Mouse (Mus musculus) E14TG2a.4 (cell line): ENCODE data around the gene Zfpl1.

Experiments used
- H3K27me3 ChIP-seq: 2 replicates; pipeline ENCODE4 v1.6.1; 2014; ENCODE audit warnings: low read length, control low read depth; ENCODE audit not compliant: insufficient read depth
- H3K36me3 ChIP-seq: 2 replicates; pipeline ENCODE4 v1.6.1; 2014; ENCODE audit warnings: low read length, control low read depth; ENCODE audit not compliant: insufficient read depth
- H3K4me1 ChIP-seq: replicated peaks from 2 replicates; pipeline ENCODE4 v1.6.1; 2014; ENCODE audit warnings: low read depth, low read length, control low read depth
- H3K4me3 ChIP-seq: replicated peaks from 2 replicates; pipeline ENCODE4 v1.5.1; 2014; ENCODE audit warnings: mild to moderate bottlenecking, low read length
- H3K9me3 ChIP-seq: 2 replicates; pipeline ENCODE4 v1.6.1; 2014; ENCODE audit warnings: low read length, control low read depth
- CTCF ChIP-seq: conservative IDR thresholded peaks from 2 replicates; pipeline ENCODE4 v1.5.1; 2014; ENCODE audit warnings: low read length
- NANOG ChIP-seq: IDR thresholded peaks from 2 replicates; pipeline ENCODE4 v1.6.1; 2014; ENCODE audit warnings: borderline replicate concordance, low read length, mixed read lengths
- POU5F1 ChIP-seq: IDR thresholded peaks from 2 replicates; pipeline ENCODE4 v1.6.1; 2014; ENCODE audit warnings: low read length, borderline replicate concordance

Gene Zfpl1

GRCm38 (mm10) chr19:6123330-6123729 lies 38.6 kb upstream of the Zfpl1 start:
- Histone ChIP-seq H3K27me3 (no peaks in the 10 kb centered on the region), H3K4me1 (peaks cover 68% of the 10 kb centered on the region), H3K9me3 (no peaks in the 10 kb centered on the region), H3K36me3 (0 out of 2 replicates have a peak, but pooled peaks cover 6% of the 10 kb centered on the region), H3K4me3 (no peak overlapping the region)
- TF ChIP-seq POU5F1: no peak
- no peak for TF ChIP-seq CTCF
- TF ChIP-seq NANOG: no peak

GRCm38 (mm10) chr19:6121761-6122160 lies 37.0 kb upstream of the Zfpl1 start:
- TF ChIP-seq CTCF: no peak
- no peak for TF ChIP-seq NANOG
- TF ChIP-seq POU5F1: no peak
- Histone ChIP-seq H3K27me3 (no peaks in the 10 kb centered on the region), H3K36me3 (peaks cover 8% of the 10 kb centered on the region), H3K4me1 (peaks cover 71% of the 10 kb centered on the region), H3K9me3 (no peaks in the 10 kb centered on the region), H3K4me3 (peak overlapping the region; percentile 62)

GRCm38 (mm10) chr19:6118677-6119185 lies 34.0 kb upstream of the Zfpl1 start:
- no peaks in the 10 kb centered on the region for H3K9me3 ChIP-seq
- H3K4me3 ChIP-seq: peak overlapping the region; percentile 95
- peaks cover 84% of the 10 kb centered on the region for H3K4me1 ChIP-seq
- H3K27me3 ChIP-seq: no peaks in the 10 kb centered on the region
- H3K36me3 ChIP-seq: peaks cover 38% of the 10 kb centered on the region
- TF ChIP-seq POU5F1 (no peak), NANOG (no peak), CTCF (no peak)

- H3K27me3 ChIP-seq: no peaks in the 10 kb centered on the region
- H3K9me3 ChIP-seq: no peaks in the 10 kb centered on the region
- H3K36me3 ChIP-seq: peaks cover 44% of the 10 kb centered on the region
- no peak for TF ChIP-seq POU5F1
- no peak for TF ChIP-seq NANOG
- no peak for TF ChIP-seq CTCF
- H3K4me3 ChIP-seq: peak within 1 kb of the TSS; percentile 95
- peaks cover 78% of the 10 kb centered on the region for H3K4me1 ChIP-seq
These were observed 33.4 kb upstream of the Zfpl1 start, which contains the start of gene Sac3d1 for GRCm38 (mm10) chr19:6117986-6118676. Gene Sac3d1 (minus strand): TSS chr19:6118650.

- Histone ChIP-seq H3K27me3 (no peaks in the 10 kb centered on the region), H3K4me3 (peak overlapping the region; percentile 95), H3K9me3 (no peaks in the 10 kb centered on the region), H3K36me3 (peaks cover 51% of the 10 kb centered on the region), H3K4me1 (peaks cover 73% of the 10 kb centered on the region)
- TF ChIP-seq POU5F1: no peak
- no peak for TF ChIP-seq CTCF
- no peak for TF ChIP-seq NANOG
These were observed 32.7 kb upstream of the Zfpl1 start for GRCm38 (mm10) chr19:6117346-6117985.

- Histone ChIP-seq H3K9me3 (no peaks in the 10 kb centered on the region), H3K36me3 (peaks cover 63% of the 10 kb centered on the region), H3K4me3 (peak overlapping the region; percentile 95), H3K4me1 (peaks cover 61% of the 10 kb centered on the region), H3K27me3 (no peaks in the 10 kb centered on the region)
- TF ChIP-seq NANOG: no peak
- TF ChIP-seq CTCF: no peak
- no peak for TF ChIP-seq POU5F1
These were observed 31.5 kb upstream of the Zfpl1 start for GRCm38 (mm10) chr19:6116113-6116850.

GRCm38 (mm10) chr19:6113116-6113515 lies 28.4 kb upstream of the Zfpl1 start:
- H3K4me1 ChIP-seq: peaks cover 40% of the 10 kb centered on the region
- no peak overlapping the region for H3K4me3 ChIP-seq
- TF ChIP-seq POU5F1 (no peak), NANOG (no peak), CTCF (no peak)
- no peaks in the 10 kb centered on the region for H3K27me3 ChIP-seq
- H3K9me3 ChIP-seq: no peaks in the 10 kb centered on the region
- peaks cover 76% of the 10 kb centered on the region for H3K36me3 ChIP-seq

GRCm38 (mm10) chr19:6105586-6105985 lies 20.8 kb upstream of the Zfpl1 start, which contains the start of gene Naaladl1:
Gene Naaladl1 (plus strand): TSS chr19:6105782.
- Histone ChIP-seq H3K4me3 (no peak within 1 kb of the TSS), H3K36me3 (peaks cover 48% of the 10 kb centered on the region)
- TF ChIP-seq CTCF (no peak), POU5F1 (no peak), NANOG (no peak)

More at GRCm38 (mm10) chr19:6105586-6105985, 20.8 kb upstream of the Zfpl1 start, which contains the start of gene Naaladl1:
- no peaks in the 10 kb centered on the region for H3K9me3 ChIP-seq
- no peaks in the 10 kb centered on the region for H3K27me3 ChIP-seq
- H3K4me1 ChIP-seq: peaks cover 47% of the 10 kb centered on the region
